Mouse (Mus musculus) layer of hippocampus, adult 18-20 months (tissue): ENCODE measurements around the gene Phf21a. TPM values are rescaled to one million over a fixed set of nuclear protein-coding genes. Genes with fewer than 3 reads are reported as not detected.
A peak's percentile ranks its signal among the peaks of the same experiment; 100 is the strongest.

Experiments used
- DNase-seq, 2 experiments: peaks; one replicate each; pipeline ENCODE4 v3.0.0; 2022; ENCODE audit warnings: low spot score in 2 of 2
- total RNA-seq, 2 experiments: library from RNA; stranded (reverse); gene quantifications; 2 replicates each; pipeline ENCODE4 v1.2.3; 2021

The Phf21a gene
- total RNA-seq, 2 experiments from 2014 or later, result 145 to 150 TPM

DNA sequence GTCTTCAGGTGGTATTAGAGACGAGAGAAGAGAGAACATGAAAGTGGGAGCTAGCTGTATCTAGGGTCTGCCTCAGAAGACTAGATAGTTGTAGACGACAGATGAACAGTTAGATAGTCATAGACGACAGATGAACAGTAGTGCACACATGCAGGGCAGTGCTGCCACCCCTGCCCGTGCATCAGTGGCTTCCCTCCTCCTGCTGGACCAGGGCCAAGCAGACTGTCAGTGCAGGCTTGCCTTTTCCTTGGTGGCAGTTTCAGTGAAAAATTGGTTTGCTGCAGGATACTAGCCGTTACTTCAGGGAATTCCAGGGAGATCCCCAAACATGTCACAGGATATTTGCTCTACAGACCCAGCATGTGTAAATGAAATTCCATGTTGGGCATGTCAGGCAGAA, 192.7 kb downstream of the Phf21a start:
- DNase-seq, result peak; percentile 39 to 60

DNA sequence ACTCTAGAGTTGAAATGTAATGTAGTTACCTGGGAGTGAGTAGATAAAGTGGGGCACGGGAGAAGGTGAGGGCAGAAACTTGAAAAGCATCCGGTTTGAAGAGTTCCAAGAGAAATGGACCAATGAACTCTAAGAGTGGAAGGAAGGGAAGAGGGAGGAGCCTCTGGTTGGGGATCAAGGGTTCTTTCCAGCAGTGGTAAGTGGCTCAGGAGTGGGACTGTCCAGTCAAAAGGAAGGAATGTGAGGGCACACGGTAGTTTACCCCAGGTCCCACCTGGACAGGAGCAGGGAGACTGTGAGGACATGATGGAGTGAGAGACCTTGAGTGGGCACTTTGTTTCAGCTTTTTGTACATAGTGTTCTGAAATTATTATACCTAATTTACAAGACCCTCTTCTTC, 196.4 kb downstream of the Phf21a start:
- no peak for DNase-seq

DNA sequence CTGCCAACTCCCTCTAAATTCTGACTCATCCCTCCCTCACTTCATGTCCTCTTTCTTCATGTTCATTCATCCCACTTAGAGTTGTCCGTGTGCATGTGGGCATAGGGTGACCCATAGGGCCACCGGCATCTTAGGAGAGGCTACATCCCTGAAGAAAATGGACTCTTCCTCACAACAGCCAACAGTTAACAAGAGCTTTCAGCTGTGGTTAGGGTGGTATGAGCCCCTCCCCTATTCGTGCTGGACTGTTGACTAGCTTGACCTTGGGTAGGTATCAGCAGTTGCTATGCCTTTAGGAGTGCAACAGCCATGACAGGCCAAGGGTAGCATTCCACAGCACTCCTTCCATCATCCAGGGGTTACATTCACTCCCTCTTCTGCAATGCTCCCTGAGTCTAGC, 198.6 kb downstream of the Phf21a start:
- no peak for DNase-seq

DNA sequence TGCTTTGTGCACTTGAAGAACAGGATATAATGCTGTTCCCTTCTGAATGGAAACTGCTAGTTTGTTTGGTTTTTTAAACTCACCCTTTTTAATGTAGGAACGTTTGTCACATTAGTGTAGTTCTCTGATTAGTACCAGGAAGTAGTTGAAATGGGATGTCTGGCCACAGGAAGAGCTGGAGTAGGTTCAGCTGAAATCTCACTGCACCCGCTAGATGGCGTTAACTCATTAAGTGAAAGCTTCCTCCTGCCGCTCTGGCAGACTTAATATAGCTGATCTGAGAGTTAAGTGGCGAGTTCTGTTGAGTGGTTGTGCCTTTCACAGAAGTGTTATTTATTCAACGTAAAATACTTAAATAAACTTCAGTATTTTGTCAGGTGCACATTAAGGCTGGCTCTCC, 203.5 kb downstream of the Phf21a start:
- peak; percentile 67 to 93 for DNase-seq

DNA sequence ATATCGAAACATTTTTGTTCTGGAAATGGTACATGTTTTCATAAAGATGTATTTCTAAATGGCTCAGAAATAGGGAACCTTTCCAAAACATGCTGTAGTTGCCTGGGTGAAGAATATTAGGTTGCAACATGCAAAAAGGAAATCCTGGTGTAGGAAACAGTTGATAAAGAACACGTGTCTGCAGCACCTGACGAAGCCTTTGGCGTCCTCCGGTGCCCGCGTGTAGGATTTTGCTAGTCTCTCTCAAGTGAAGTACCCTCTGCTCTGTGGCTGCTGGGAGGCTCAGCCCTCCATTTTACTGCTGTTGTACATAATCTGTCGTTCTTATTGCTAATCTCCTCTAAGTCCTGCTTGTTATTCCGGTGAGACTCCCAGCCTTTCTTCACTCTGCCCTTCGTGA, 207.0 kb downstream of the Phf21a start:
- no peak for DNase-seq

DNA sequence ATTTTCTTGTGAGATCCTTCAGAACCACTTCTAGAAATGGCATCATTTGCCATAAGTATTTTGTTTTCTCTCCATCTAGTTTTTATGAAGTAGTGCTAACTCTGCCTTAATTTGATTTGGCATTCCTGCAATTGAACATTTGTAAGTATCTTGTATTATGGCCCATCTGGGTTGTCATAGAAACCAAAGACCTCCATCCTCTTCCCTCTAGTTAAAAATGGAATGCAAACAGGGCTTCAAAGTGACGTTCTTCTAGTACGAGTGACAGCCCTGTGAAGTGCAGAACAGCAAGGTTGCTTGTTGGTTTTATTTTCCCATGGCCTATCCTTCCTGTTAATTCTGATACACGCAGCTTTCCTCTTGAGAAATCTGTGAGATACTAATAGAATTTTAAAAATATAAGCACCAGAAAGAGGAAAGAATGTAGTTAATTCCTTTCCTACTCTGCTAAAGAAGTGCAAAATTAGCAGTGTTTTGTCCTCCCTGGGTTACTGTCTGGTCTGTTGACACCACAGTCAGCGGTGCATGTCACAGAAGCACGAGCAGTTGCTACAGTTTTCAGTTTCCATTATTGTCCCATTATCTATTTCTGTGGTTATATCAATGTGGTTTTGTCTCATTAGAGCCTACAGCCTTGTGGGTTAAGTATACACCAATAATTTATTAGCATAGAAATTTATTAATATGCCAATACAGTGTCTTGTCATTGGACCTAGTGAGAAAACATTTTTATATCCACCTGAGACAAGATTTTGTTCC, 209.1 kb downstream of the Phf21a start:
- peak in 1 of 2 experiments; percentile 68 for DNase-seq

DNA sequence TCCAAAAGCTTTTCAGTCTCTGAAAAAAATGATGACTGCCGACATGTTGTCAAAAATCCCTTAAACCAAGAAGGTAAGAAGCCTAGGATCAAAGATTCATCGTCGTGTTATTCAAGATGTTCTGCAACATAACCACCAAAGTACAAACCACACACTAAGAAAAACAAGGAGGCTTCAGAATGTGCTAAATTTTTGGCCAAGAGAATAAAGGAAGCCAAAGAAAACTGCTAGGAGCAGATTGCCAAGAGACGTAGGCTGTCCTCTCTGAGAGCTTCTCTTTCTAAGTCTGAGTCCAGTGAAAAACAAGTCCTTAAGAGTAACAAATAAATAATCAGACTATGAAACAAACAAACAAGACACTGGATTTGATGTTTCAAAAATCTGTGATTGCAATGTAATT, 219.6 kb downstream of the Phf21a start:
- peak in 1 of 2 experiments; percentile 34 for DNase-seq

DNA sequence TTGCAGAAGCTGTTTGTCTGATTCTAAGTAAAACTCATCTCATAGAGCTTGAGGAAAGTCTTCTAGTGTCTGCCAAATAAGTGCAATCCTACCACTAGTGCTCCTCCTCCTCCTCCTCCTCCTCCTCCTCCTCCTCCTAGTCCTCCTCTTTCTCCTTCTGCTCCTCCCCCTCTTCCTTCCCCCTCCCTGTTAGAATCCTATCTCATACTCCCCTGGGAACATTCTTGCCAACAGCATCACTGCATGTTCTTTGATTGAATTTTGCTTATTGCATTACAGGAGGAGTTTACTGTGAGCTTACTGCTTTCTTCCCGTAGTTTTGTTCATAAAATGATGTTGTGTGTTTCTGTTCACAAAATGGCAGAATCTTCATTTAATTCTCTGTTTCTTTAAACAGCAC, 221.1 kb downstream of the Phf21a start:
- no peak for DNase-seq

DNA sequence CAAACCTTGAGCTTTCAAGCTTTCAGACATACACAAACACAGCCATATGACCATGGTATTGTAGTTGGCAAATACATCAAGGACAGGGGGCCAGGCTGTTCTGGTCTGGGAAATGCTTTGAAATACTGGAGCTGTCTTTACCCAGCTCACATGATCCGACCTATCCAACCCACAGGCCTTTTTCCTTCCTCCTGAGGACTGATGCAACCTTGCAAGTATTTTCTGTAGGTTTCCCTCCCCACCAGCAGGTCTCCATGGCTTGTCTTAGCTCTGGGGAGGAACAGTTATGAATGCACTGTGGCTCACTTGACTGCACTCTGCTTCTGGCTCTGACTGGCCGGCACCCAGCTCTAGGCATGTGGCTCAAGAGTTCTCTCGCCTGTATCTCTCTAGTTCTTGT, 223.7 kb downstream of the Phf21a start:
- no peak for DNase-seq

DNA sequence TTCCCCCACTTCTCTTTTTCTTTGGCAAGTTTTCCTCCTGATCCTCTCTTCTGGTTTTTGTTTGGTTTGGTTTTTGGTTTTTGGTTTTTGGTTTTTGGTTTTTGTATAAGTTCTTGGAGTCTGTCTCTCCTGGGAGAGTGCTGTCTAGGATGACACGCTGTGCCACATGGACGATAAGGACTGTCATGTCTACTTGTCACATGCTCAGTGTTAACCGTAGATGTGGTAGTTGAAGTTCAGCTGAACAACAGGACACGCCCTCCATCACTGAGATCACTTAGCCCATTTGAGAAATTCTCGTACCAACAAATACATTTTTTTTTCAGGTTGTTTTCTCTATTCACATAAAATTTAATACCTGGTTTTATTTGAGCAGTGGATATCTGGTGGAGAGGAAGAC, 224.3 kb downstream of the Phf21a start:
- DNase-seq, result no peak

DNA sequence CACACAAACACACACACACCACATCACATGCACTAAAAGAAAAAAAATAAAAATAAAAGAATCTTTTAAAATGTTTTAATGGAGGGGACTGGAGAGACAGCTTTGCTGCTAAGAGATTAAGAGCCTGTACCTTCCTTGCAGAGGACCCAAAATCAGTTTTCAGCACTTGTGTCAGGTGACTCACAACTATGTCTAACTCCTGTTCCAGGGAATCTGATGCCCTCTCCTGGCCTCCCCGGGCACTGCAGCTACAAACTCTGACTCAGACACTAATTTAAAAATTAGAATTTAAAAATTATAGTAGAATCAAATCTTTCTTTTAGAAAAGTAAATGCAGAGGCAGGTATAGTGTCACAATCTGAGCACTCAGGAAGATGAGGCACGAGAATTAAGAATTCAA, 229.8 kb downstream of the Phf21a start:
- no peak for DNase-seq

DNA sequence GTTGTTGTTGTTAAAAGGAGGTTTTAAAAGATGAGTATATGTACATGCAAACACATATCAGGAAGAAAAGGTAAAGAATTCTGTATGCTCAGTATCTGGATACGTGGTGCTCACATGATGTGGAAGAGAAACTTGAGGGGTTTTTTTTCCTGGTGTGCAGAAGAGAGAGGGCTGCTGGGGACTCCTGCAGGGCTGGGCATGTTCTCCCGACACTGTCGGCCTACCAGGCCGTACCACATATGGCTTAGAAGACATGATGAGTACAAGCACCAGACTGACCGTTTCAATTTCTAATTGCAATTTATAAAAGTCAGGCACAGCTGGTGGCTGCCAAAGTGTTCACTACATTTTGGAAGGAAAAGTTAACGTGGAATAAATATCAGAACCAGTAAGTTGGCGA, 232.8 kb downstream of the Phf21a start:
- no peak for DNase-seq

DNA sequence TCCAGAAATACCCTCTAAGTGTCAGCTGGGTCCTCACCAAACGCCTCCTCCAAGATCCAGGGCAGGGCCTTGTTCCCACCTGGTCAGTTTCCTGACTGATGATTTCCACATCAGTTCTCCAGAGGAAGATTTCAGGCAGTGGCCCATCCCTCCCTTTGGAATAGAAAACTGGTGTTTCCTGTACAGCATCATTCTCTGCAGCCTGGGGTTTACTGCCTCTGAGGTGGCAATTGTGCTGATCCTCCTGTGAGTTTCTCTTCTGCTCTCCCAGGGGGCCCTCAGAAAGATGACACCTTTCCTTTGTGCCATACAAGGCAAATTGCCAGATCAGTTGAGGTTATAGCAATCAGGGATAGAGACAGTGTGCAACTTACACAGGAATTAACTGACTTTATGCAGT, 233.3 kb downstream of the Phf21a start:
- DNase-seq, result no peak

DNA sequence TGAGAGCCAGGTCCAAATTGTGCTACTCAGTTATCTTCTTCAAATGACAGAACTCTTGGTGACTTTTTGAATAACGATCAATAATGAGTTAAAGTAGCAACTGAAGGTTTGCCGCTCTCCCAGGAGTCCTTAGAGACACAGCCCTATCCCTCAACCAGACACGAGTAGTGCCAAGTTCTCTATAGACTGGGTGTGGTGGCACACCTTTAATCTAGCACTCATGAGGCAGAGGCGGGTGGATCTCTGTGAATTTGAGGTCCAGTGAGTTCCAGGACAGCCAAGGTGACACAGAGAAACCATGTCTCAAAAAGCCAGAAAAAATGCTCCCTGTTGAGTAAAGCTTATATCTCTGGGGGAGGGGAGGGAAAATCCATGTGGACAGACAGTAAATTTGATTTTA, 234.7 kb downstream of the Phf21a start:
- DNase-seq, result no peak

DNA sequence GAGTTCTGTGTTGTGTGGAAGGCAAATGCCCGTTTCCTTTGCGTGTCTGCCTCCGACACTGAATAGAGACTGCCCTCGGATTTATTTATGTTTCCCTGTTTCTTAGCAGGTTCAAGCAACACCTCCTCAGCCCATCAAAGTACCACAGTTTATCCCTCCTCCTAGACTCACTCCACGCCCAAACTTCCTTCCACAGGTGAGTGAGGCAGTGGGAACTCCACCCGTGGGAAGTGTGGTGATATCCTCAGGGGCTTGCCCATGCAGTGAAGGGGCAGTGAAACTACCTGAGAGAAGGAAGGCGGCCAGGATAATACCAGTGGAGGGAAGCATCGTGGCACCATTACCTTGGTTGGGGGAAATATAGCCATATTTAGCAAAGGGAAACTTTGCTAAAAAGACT, 235.3 kb downstream of the Phf21a start:
- no peak for DNase-seq

DNA sequence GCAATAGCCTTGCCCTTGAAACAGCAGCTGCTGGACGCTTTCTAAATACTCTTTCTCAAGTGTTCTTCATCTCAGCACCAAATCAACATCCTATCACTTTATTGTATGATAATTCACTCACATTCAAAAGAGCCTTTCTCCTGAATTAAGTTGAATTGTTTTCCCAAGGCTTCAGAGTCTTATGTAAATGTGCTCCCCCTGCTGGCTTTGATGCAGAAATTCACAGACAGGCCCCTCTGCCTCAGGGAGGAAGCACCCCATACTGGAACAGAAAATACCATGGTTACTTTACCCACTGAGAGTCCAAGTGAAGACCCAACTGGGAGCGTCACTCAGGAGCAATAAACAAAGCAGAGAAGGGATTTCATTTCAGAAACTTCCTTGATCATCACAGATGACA, 237.9 kb downstream of the Phf21a start:
- peak; percentile 40 to 54 for DNase-seq

DNA sequence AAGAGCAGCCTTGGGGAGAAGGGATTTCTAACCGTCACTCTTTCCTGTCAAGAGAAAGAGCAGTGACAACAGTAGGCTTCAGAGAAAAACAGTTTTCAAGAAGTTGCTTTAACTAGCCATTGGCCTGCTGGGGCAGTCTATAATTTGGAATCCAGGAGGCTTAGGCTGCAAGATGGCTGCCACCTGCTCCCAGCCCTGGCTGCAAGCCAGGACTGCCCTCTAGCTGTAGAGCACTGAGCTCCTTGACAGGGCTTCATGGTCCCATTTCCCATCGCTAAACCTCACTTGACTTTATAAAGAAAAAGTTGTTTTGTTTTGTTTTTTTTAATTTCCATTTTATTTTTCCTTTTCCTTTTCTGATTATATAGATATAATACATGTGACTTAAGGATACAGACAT, 238.5 kb downstream of the Phf21a start:
- DNase-seq, result no peak

DNA sequence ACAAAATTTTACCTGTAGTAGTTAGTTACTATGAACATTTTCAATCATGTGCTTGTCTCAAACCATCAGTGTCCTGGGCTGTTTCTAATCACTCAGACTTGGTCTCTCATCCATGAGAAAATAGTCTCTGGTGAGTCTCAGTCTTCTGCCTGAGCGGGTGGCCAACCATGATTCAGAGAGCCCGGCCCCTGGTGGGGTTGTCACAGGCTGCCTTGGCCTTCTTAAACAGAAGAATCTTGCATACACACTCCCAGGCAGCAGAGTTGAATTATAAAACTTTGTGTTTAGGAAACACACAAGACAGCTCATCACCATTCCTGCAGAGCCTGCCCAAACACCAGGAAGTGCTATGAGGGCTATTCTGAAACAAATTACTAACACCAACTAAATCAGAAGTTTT, 239.0 kb downstream of the Phf21a start:
- no peak for DNase-seq

DNA sequence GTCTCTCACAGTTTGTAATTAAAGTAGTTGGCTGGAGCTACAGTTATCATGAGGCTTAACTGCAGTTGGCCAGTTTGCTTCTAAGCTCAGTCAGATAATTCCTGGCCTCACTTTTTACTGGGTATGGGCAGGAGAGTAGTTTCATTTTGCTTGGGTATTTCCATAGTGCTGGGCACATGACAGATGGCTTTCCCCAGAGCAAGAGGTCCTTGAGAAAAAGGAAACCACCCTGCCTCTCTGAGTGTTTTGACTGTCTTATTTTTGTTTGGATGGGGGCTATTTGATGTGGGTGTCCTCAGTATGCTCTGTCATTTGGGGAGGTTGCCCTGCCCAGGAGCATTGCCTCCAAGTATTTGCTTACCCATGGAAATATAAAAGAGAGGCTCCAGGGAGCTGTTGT, 249.5 kb downstream of the Phf21a start:
- DNase-seq, result no peak

DNA sequence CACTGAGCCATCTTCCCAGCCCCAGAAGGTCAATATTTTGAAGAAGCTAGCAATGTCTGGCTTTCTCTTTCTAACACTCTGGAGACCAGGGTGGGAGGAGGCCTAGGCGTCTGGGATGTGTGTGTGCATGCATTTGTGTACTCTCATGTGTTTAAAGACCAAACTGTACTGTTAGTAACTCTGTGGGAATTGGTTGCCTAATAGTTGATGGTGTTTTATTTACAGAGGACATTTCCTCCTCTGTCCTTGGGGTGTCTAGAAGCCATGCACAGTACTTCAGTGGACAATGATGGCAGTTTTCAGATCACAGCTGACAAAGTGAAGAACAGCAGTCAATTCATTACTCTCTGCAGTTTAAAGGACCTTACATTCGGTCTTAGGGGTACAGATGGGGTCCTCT, 254.3 kb downstream of the Phf21a start:
- DNase-seq, result no peak

DNA sequence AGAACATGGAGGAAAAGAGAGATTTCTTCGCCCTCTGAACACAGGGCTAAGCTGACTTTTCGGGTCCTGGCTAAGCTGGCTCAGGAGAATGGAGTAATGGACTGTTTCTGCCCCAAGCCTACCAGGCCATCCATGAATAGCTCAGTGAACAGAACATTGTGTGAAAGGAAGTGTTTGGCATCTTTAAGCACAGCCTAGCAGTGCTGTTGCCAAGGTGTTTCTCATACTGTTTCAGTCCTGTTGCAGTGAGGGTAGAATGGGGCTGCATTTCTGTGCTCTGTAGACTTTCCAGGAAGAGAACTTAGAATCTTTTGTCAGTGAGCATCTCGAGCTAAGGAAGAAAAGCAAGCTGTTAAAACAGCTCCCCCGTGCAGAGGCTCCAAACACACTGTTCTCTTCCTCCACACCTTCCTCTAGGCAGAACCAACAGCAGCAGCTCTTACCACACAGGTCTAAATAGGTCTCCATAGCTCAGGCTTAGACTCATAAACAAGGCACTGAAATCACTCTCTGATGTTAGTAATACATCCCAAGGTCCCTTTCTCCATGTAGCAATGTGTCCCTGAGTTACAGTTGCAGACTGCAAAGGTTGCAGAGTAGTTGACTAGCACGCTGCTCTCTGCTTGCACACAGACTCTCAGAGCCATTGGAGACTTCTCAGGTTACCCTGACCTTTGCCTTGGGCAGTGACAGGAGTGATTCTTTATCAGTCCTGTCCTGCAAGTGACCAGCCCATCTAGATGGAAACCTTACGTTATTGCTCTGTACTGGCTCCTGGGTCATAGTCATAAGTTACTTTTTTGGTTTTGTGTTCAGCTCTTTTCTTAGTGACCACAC, 256.9 kb downstream of the Phf21a start:
- DNase-seq, result no peak

DNA sequence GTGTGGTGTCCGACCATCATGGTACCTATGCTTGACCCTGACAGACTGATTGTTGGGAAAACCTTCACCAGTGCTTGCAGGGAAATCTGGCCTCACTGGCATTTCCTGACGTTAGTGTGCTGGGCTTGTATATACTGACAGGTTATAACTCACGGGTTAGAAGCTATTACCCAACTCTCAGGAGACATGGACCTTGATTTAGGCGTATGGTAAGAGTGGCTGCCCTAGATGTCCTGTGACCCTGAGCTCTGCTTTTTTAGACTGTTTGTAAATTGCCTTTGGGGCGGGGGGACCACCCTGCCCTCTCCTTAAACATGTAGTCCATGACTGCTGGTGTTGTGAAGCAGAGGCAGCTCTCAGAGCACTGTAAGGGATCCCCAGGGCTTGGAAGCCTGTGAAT, 257.8 kb downstream of the Phf21a start:
- no peak for DNase-seq

DNA sequence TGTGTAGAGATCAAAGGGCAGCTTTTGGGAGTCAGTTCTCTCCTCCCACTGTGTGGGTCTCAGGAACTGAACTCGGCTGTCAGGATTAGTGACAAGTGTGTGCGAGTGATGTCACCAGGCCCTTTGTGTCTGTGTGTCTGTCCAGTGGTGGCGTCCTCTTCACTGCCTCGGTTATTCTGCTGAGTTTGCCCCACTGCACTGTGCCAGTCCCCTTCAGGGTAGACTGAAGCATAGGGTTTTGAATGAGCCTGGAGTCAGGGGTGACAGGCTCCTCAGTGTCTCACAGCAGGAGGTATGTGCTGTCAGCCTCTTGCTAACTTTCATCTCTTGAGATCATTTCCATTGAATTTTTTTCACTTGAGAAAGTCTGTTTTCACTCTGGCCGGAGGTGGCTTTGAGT, 260.5 kb downstream of the Phf21a start:
- DNase-seq, result no peak
